Mouse (Mus musculus): ENCODE results near the gene Hspb8. TPM values are rescaled to one million over a fixed set of nuclear protein-coding genes. Genes with fewer than 3 reads are reported as not detected.
"Not testable (repeated sequence)": the region's sequence is repeated elsewhere in the genome, so short reads cannot be mapped to it uniquely, and the experiment has no call there.

Gene Hspb8
- polyA plus RNA-seq, 1 experiment from 2014 or later: 23.6 TPM

GRCm38 (mm10) chr5:116434976-116435850 lies 12.5 kb upstream of the Hspb8 start:
- no peak overlapping the region for H3K9ac ChIP-seq (replicated peaks; ENCODE audit: low read depth)
- no peak for TF ChIP-seq CTCF (IDR thresholded peaks at IDR 0.05)
- TF ChIP-seq EP300 (IDR thresholded peaks at IDR 0.05): no peak
- DNase-seq (ENCODE audit: low spot score) (no peak), ATAC-seq (no peak)
- H3K9me3 ChIP-seq (ENCODE audit: low read length): no peaks in the 10 kb centered on the region
- H3K36me3 ChIP-seq (ENCODE audit: insufficient read depth, low read length): no peaks in the 10 kb centered on the region
- 61% methylated on average over 13 of the region's 13 CpGs for WGBS
- no peak overlapping the region for H3K4me2 ChIP-seq (replicated peaks; ENCODE audit: low read depth, low read length)
- H3K27me3 ChIP-seq (replicated peaks; ENCODE audit: insufficient read depth, low read length): no peaks in the 10 kb centered on the region
- no peak overlapping the region for H3K27ac ChIP-seq (ENCODE audit: low read length)
- H3K4me1 ChIP-seq (ENCODE audit: insufficient read depth, low read depth, low read length): no peaks in the 10 kb centered on the region
- no peak overlapping the region for H3K4me3 ChIP-seq (ENCODE audit: low read depth, low read length)

- no peak for DNase-seq (ENCODE audit: low spot score)
Observed at GRCm38 (mm10) chr5:116432871-116433270, 10.2 kb upstream of the Hspb8 start.

GRCm38 (mm10) chr5:116426701-116427100 lies 4.0 kb upstream of the Hspb8 start:
- no peak for ATAC-seq
- 77% methylated on average over 2 of the region's 2 CpGs for WGBS
- no peak overlapping the region for H3K4me3 ChIP-seq (ENCODE audit: low read depth, low read length)

More at GRCm38 (mm10) chr5:116432871-116433270, 10.2 kb upstream of the Hspb8 start:
- ATAC-seq: no peak
- 62% methylated on average over 6 of the region's 7 CpGs for WGBS
- Histone ChIP-seq H3K4me3 (ENCODE audit: low read depth, low read length) (no peak overlapping the region), H3K4me1 (ENCODE audit: insufficient read depth, low read depth, low read length) (no peaks in the 10 kb centered on the region), H3K9me3 (ENCODE audit: low read length) (no peaks in the 10 kb centered on the region), H3K9ac (replicated peaks; ENCODE audit: low read depth) (no peak overlapping the region), H3K27me3 (replicated peaks; ENCODE audit: insufficient read depth, low read length) (no peaks in the 10 kb centered on the region), H3K4me2 (replicated peaks; ENCODE audit: low read depth, low read length) (no peak overlapping the region), H3K36me3 (ENCODE audit: insufficient read depth, low read length) (no peaks in the 10 kb centered on the region), H3K27ac (ENCODE audit: low read length) (no peak overlapping the region)
- TF ChIP-seq EP300 (IDR thresholded peaks at IDR 0.05) (no peak), CTCF (IDR thresholded peaks at IDR 0.05) (no peak)

GRCm38 (mm10) chr5:116425709-116426108 lies 3.0 kb upstream of the Hspb8 start:
- not testable (repeated sequence) for DNase-seq (ENCODE audit: low spot score); H3K4me2 ChIP-seq (replicated peaks; ENCODE audit: low read depth, low read length); H3K27ac ChIP-seq (ENCODE audit: low read length); H3K4me1 ChIP-seq (ENCODE audit: insufficient read depth, low read depth, low read length); H3K36me3 ChIP-seq (ENCODE audit: insufficient read depth, low read length); H3K9ac ChIP-seq (replicated peaks; ENCODE audit: low read depth); H3K9me3 ChIP-seq (ENCODE audit: low read length); H3K27me3 ChIP-seq (replicated peaks; ENCODE audit: insufficient read depth, low read length); H3K4me3 ChIP-seq (ENCODE audit: low read depth, low read length); ATAC-seq
- WGBS: 95% methylated on average over 3 of the region's 3 CpGs

More at GRCm38 (mm10) chr5:116426701-116427100, 4.0 kb upstream of the Hspb8 start:
- Histone ChIP-seq H3K27me3 (replicated peaks; ENCODE audit: insufficient read depth, low read length) (no peaks in the 10 kb centered on the region), H3K4me1 (ENCODE audit: insufficient read depth, low read depth, low read length) (no peaks in the 10 kb centered on the region), H3K27ac (ENCODE audit: low read length) (no peak overlapping the region), H3K4me2 (replicated peaks; ENCODE audit: low read depth, low read length) (no peak overlapping the region), H3K9me3 (ENCODE audit: low read length) (no peaks in the 10 kb centered on the region), H3K36me3 (ENCODE audit: insufficient read depth, low read length) (no peaks in the 10 kb centered on the region), H3K9ac (replicated peaks; ENCODE audit: low read depth) (no peak overlapping the region)
- no peak for DNase-seq (ENCODE audit: low spot score)
- TF ChIP-seq EP300 (IDR thresholded peaks at IDR 0.05) (no peak), CTCF (IDR thresholded peaks at IDR 0.05) (no peak)

GRCm38 (mm10) chr5:116425273-116425672 lies 2.6 kb upstream of the Hspb8 start:
- Histone ChIP-seq H3K4me3 (ENCODE audit: low read depth, low read length) (no peak overlapping the region), H3K9ac (replicated peaks; ENCODE audit: low read depth) (no peak overlapping the region), H3K27me3 (replicated peaks; ENCODE audit: insufficient read depth, low read length) (no peaks in the 10 kb centered on the region), H3K4me1 (ENCODE audit: insufficient read depth, low read depth, low read length) (peaks cover under 1% of the 10 kb centered on the region; the same call in 1 of the 2 replicates), H3K36me3 (ENCODE audit: insufficient read depth, low read length) (no peaks in the 10 kb centered on the region), H3K9me3 (ENCODE audit: low read length) (no peaks in the 10 kb centered on the region), H3K27ac (ENCODE audit: low read length) (no peak overlapping the region), H3K4me2 (replicated peaks; ENCODE audit: low read depth, low read length) (no peak overlapping the region)
- no peak for ATAC-seq
- TF ChIP-seq EP300 (IDR thresholded peaks at IDR 0.05) (no peak), CTCF (IDR thresholded peaks at IDR 0.05) (no peak)
- 60% methylated on average over 7 of the region's 7 CpGs for WGBS
- DNase-seq (ENCODE audit: low spot score): peak; percentile 26

GRCm38 (mm10) chr5:116423746-116424145 lies 1.1 kb upstream of the Hspb8 start:
- no peak overlapping the region for H3K9ac ChIP-seq (replicated peaks; ENCODE audit: low read depth)
- WGBS: 50% methylated on average over 8 of the region's 8 CpGs
- DNase-seq (ENCODE audit: low spot score) (peak; percentile 73), ATAC-seq (no peak)
- H3K9me3 ChIP-seq (ENCODE audit: low read length): no peaks in the 10 kb centered on the region
- H3K27ac ChIP-seq (ENCODE audit: low read length): peak overlapping the region; percentile 94; the same call in 1 of the 2 replicates
- H3K4me1 ChIP-seq (ENCODE audit: insufficient read depth, low read depth, low read length): peaks cover 5% of the 10 kb centered on the region; the same call in 1 of the 2 replicates
- H3K4me3 ChIP-seq (ENCODE audit: low read depth, low read length): no peak overlapping the region
- no peaks in the 10 kb centered on the region for H3K27me3 ChIP-seq (replicated peaks; ENCODE audit: insufficient read depth, low read length)
- TF ChIP-seq CTCF (IDR thresholded peaks at IDR 0.05) (no peak), EP300 (IDR thresholded peaks at IDR 0.05) (no peak)
- no peak overlapping the region for H3K4me2 ChIP-seq (replicated peaks; ENCODE audit: low read depth, low read length)
- H3K36me3 ChIP-seq (ENCODE audit: insufficient read depth, low read length): no peaks in the 10 kb centered on the region
